Mouse (Mus musculus) CH12.LX (cell line): ENCODE results near the gene Btbd9. TPM values are rescaled to one million over a fixed set of nuclear protein-coding genes. Genes with fewer than 3 reads are reported as not detected.

Experiments
- DNase-seq: peaks from one replicate; pipeline ENCODE4 v3.0.0-alpha.2; 2013; ENCODE audit errors: extremely low read depth
- H3K27ac ChIP-seq: 2 replicates; pipeline ENCODE4 v1.5.1; 2012; ENCODE audit warnings: low read depth, mild to moderate bottlenecking, control low read depth, moderate library complexity; ENCODE audit not compliant: insufficient read depth
- H3K27me3 ChIP-seq: replicated peaks from 2 replicates; pipeline ENCODE3; 2012; ENCODE audit warnings: inconsistent platforms
- H3K36me3 ChIP-seq, 2 experiments: replicated peaks in 1 of 2; 2 replicates each; pipeline versions ENCODE3 to v1.6.1; 2012; ENCODE audit warnings: inconsistent platforms in 1 of 2, low read length in 1 of 2, mild to moderate bottlenecking in 1 of 2, mixed read lengths in 1 of 2, moderate library complexity in 1 of 2; ENCODE audit not compliant: control insufficient read depth in 1 of 2, insufficient read depth in 1 of 2
- H3K4me1 ChIP-seq, 2 experiments: 2 replicates each; pipeline ENCODE4 v1.6.1; 2012; ENCODE audit warnings: inconsistent platforms in 1 of 2, moderate library complexity in 1 of 2; ENCODE audit not compliant: insufficient read depth in 2 of 2, control insufficient read depth in 1 of 2
- H3K4me2 ChIP-seq: 2 replicates; pipeline ENCODE4 v1.6.1; 2012; ENCODE audit warnings: low read depth, mild to moderate bottlenecking, control low read depth; ENCODE audit not compliant: poor library complexity, insufficient read depth, severe bottlenecking
- H3K4me3 ChIP-seq, 3 experiments: fragments of 150-350 bp in 1 of 3; sonication (generic) in 1 of 3; replicated peaks in 1 of 3; 2 replicates each; pipeline versions ENCODE3 to v1.5.1; 2011 to 2012; ENCODE audit warnings: low read depth in 2 of 3, low read length in 2 of 3, mild to moderate bottlenecking in 2 of 3, moderate library complexity in 2 of 3, control low read depth in 1 of 3, improper control_type of control experiment in 1 of 3, inconsistent platforms in 1 of 3, mixed read lengths in 1 of 3; ENCODE audit not compliant: poor library complexity in 1 of 3
- H3K79me2 ChIP-seq: replicated peaks from 2 replicates; pipeline ENCODE4 v1.6.1; 2012; ENCODE audit warnings: mild to moderate bottlenecking, moderate library complexity; ENCODE audit not compliant: control insufficient read depth, poor library complexity, insufficient read depth, severe bottlenecking; ENCODE audit errors: extremely low read depth
- H3K9ac ChIP-seq: 2 replicates; pipeline ENCODE4 v1.6.1; 2012; ENCODE audit warnings: low read depth, mild to moderate bottlenecking, control low read depth, moderate library complexity; ENCODE audit not compliant: insufficient read depth
- H3K9me3 ChIP-seq: replicated peaks from 2 replicates; pipeline ENCODE3; 2012; ENCODE audit warnings: low read length, inconsistent platforms, mixed read lengths
- CHD1 ChIP-seq: IDR thresholded peaks from 2 replicates; pipeline ENCODE4 v1.6.1; 2012; ENCODE audit warnings: low read depth, low read length, improper control_type of control experiment, inconsistent platforms
- CHD2 ChIP-seq: IDR thresholded peaks from 2 replicates; pipeline ENCODE4 v1.6.1; 2011; ENCODE audit warnings: low read length, improper control_type of control experiment
- CTCF ChIP-seq, 2 experiments: IDR thresholded peaks in 1 of 2; conservative IDR thresholded peaks in 1 of 2; 2 replicates each; pipeline ENCODE4 v1.5.1; 2011 to 2012; ENCODE audit warnings: low read depth in 2 of 2, low read length in 2 of 2, improper control_type of control experiment in 1 of 2, inconsistent platforms in 1 of 2, mild to moderate bottlenecking in 1 of 2, moderate library complexity in 1 of 2
- E2F4 ChIP-seq: IDR thresholded peaks from 2 replicates; pipeline ENCODE4 v1.6.1; 2011; ENCODE audit warnings: low read depth, low read length, improper control_type of control experiment; ENCODE audit not compliant: insufficient replicate concordance
- ELF1 ChIP-seq: IDR thresholded peaks from 2 replicates; pipeline ENCODE4 v1.6.1; 2014; ENCODE audit warnings: low read depth, mild to moderate bottlenecking, inconsistent platforms, low read length, improper control_type of control experiment
- EP300 ChIP-seq: IDR thresholded peaks from 2 replicates; pipeline ENCODE4 v1.6.1; 2011; ENCODE audit warnings: low read length, improper control_type of control experiment
- ETS1 ChIP-seq: conservative IDR thresholded peaks from 2 replicates; pipeline ENCODE4 v1.6.1; 2012; ENCODE audit warnings: low read depth, mild to moderate bottlenecking, inconsistent platforms, low read length, improper control_type of control experiment, moderate library complexity
- GABPA ChIP-seq: IDR thresholded peaks from 2 replicates; pipeline ENCODE4 v1.6.1; 2012; ENCODE audit warnings: low read depth, low read length, improper control_type of control experiment, inconsistent platforms; ENCODE audit not compliant: insufficient replicate concordance
- IRF4 ChIP-seq: IDR thresholded peaks from 2 replicates; pipeline ENCODE4 v1.6.1; 2014; ENCODE audit warnings: low read depth, mild to moderate bottlenecking, inconsistent platforms, low read length, improper control_type of control experiment
- JUN ChIP-seq: IDR thresholded peaks from 2 replicates; pipeline ENCODE4 v1.6.1; 2011; ENCODE audit warnings: low read depth, mild to moderate bottlenecking, low read length, improper control_type of control experiment, moderate library complexity; ENCODE audit not compliant: insufficient read depth
- JUND ChIP-seq: conservative IDR thresholded peaks from 2 replicates; pipeline ENCODE4 v1.6.1; 2011; ENCODE audit warnings: low read depth, low read length, improper control_type of control experiment
- MAX ChIP-seq: IDR thresholded peaks from 2 replicates; pipeline ENCODE4 v1.6.1; 2011; ENCODE audit warnings: low read length, improper control_type of control experiment
- MEF2A ChIP-seq: IDR thresholded peaks from 2 replicates; pipeline ENCODE4 v1.6.1; 2014; ENCODE audit warnings: low read depth, mild to moderate bottlenecking, inconsistent platforms, low read length, improper control_type of control experiment, borderline replicate concordance
- MXI1 ChIP-seq: IDR thresholded peaks from 2 replicates; pipeline ENCODE4 v1.6.1; 2011; ENCODE audit warnings: mild to moderate bottlenecking, low read depth, low read length, improper control_type of control experiment
- MYC ChIP-seq: IDR thresholded peaks from 2 replicates; pipeline ENCODE4 v1.6.1; 2011; ENCODE audit warnings: low read depth, mild to moderate bottlenecking, improper control_type of control experiment, low read length
- NELFE ChIP-seq: IDR thresholded peaks from 2 replicates; pipeline ENCODE4 v1.6.1; 2011; ENCODE audit warnings: low read depth, low read length, improper control_type of control experiment
- NRF1 ChIP-seq: IDR thresholded peaks from 2 replicates; pipeline ENCODE4 v1.6.1; 2014; ENCODE audit warnings: low read depth, mild to moderate bottlenecking, inconsistent platforms, low read length, improper control_type of control experiment, moderate library complexity
- PAX5 ChIP-seq: IDR thresholded peaks from 2 replicates; pipeline ENCODE4 v1.6.1; 2012; ENCODE audit warnings: low read length, inconsistent platforms, mixed read lengths
- POLR2A ChIP-seq: IDR thresholded peaks from 2 replicates; pipeline ENCODE4 v1.6.1; 2011; ENCODE audit warnings: low read depth, mild to moderate bottlenecking, improper control_type of control experiment, low read length
- RAD21 ChIP-seq: IDR thresholded peaks from 2 replicates; pipeline ENCODE4 v1.6.1; 2011; ENCODE audit warnings: low read depth, mild to moderate bottlenecking, low read length, improper control_type of control experiment, moderate library complexity
- SIN3A ChIP-seq: IDR thresholded peaks from 2 replicates; pipeline ENCODE4 v1.6.1; 2012; ENCODE audit warnings: low read length, improper control_type of control experiment, inconsistent platforms
- SMC3 ChIP-seq: IDR thresholded peaks from 2 replicates; pipeline ENCODE4 v1.6.1; 2011; ENCODE audit warnings: low read depth, low read length, improper control_type of control experiment
- TBP ChIP-seq: conservative IDR thresholded peaks from 2 replicates; pipeline ENCODE4 v1.6.1; 2011; ENCODE audit warnings: low read depth, low read length, improper control_type of control experiment
- UBTF ChIP-seq: IDR thresholded peaks from 2 replicates; pipeline ENCODE4 v1.6.1; 2012; ENCODE audit warnings: low read depth, mild to moderate bottlenecking, inconsistent platforms, low read length, improper control_type of control experiment, moderate library complexity
- USF2 ChIP-seq: conservative IDR thresholded peaks from 2 replicates; pipeline ENCODE4 v1.6.1; 2011; ENCODE audit warnings: low read depth, low read length, improper control_type of control experiment
- ZC3H11A ChIP-seq: IDR thresholded peaks from 2 replicates; pipeline ENCODE4 v1.6.1; 2012; ENCODE audit warnings: low read depth, mild to moderate bottlenecking, inconsistent platforms, low read length, improper control_type of control experiment
- ZKSCAN1 ChIP-seq: IDR thresholded peaks from 2 replicates; pipeline ENCODE4 v1.6.1; 2012; ENCODE audit warnings: low read depth, inconsistent platforms, low read length, improper control_type of control experiment, borderline replicate concordance
- ZMIZ1 ChIP-seq: IDR thresholded peaks from 2 replicates; pipeline ENCODE4 v1.6.1; 2012; ENCODE audit warnings: low read depth, mild to moderate bottlenecking, inconsistent platforms, low read length, improper control_type of control experiment
- ZNF384 ChIP-seq: IDR thresholded peaks from 2 replicates; pipeline ENCODE4 v1.6.1; 2012; ENCODE audit warnings: low read depth, low read length, improper control_type of control experiment, inconsistent platforms
- dilution Hi-C: fragments of 300-500 bp; cut with MboI; formaldehyde crosslinking; loops from 2 replicates; pipeline ENCODE4 v1.14.3; 2020; ENCODE audit warnings: low sequenced_read_pairs; ENCODE audit not compliant: extremely low pct_unique_long_range_greater_than_20kb, extremely low pct_ligation_motif_present
- in situ Hi-C: fragments of 300-500 bp; cut with MboI; formaldehyde crosslinking; loops from 3 replicates; pipeline ENCODE4 v1.14.3; 2019; ENCODE audit warnings: low sequenced_read_pairs, low pct_ligation_motif_present, low pct_unique_long_range_greater_than_20kb, mixed read lengths
- polyA plus RNA-seq: library from polyadenylated mRNA; unstranded; fragments of >175 nt; gene quantifications from 2 replicates; pipeline ENCODE4 v1.2.1, GENCODE M21; 2012; ENCODE audit warnings: low read depth; ENCODE audit not compliant: insufficient read length
- total RNA-seq, 2 experiments: library from RNA; depleted of rRNA; stranded (reverse); fragments of 300-350 nt in 1 of 2; fragments of >200 nt in 1 of 2; gene quantifications; 2 replicates each; pipeline ENCODE4 v1.2.3; 2012 to 2014

Gene Btbd9
- total and polyA plus RNA-seq, 3 experiments, result 19.3 to 25.4 (median 20.0) TPM

GRCm38 (mm10) chr17:30456293-30456692, 120.0 kb downstream of the Btbd9 start:
- Histone ChIP-seq H3K27me3 (no peaks in the 10 kb centered on the region), H3K79me2 (no peaks in the 10 kb centered on the region), H3K9me3 (no peaks in the 10 kb centered on the region), H3K36me3 (peaks cover 0 to 15% of the 10 kb centered on the region in 2 experiments), H3K9ac (no peak overlapping the region), H3K4me3 (no peak overlapping the region), H3K4me1 (no peaks in the 10 kb centered on the region), H3K27ac (no peak overlapping the region), H3K4me2 (no peak overlapping the region)
- no peak for TF ChIP-seq CHD2
- no peak for TF ChIP-seq IRF4
- TF ChIP-seq NELFE, result no peak
- TF ChIP-seq ZMIZ1, result no peak
- no peak for TF ChIP-seq SIN3A
- no peak for TF ChIP-seq ZKSCAN1
- no peak for TF ChIP-seq ELF1
- no peak for TF ChIP-seq ETS1
- no peak for TF ChIP-seq SMC3
- TF ChIP-seq MAX, result no peak
- no peak for TF ChIP-seq UBTF
- no peak for TF ChIP-seq MEF2A
- TF ChIP-seq CHD1, result no peak
- TF ChIP-seq CTCF (conservative IDR thresholded peaks at IDR 0.05 in 1 of 2, IDR thresholded peaks at IDR 0.05 in 1 of 2; ENCODE audit: low read depth in 2 of 2, low read length in 2 of 2), result no peak
- TF ChIP-seq E2F4, result no peak
- TF ChIP-seq POLR2A, result no peak
- TF ChIP-seq PAX5, result no peak
- no peak for TF ChIP-seq TBP
- TF ChIP-seq MXI1, result no peak
- no peak for TF ChIP-seq MYC
- dilution Hi-C loops, result loop anchor here (25.0 kb wide), 1 partner anchor 456 kb away; the partner anchor contains the start of gene Glp1r
- DNase-seq, result no peak
- in situ Hi-C loops, result loop anchor here (10.0 kb wide), 2 partner anchors 359 to 389 kb away; no protein-coding TSS in a partner anchor

- Histone ChIP-seq H3K4me2 (no peak overlapping the region), H3K27ac (no peak overlapping the region), H3K36me3 (peaks cover 0 to 15% of the 10 kb centered on the region in 2 experiments), H3K79me2 (no peaks in the 10 kb centered on the region), H3K9ac (no peak overlapping the region), H3K27me3 (no peaks in the 10 kb centered on the region), H3K4me3 (no peak overlapping the region), H3K4me1 (no peaks in the 10 kb centered on the region), H3K9me3 (no peaks in the 10 kb centered on the region)
- DNase-seq, result peak; percentile 76
- dilution Hi-C loops, result loop anchor here (25.0 kb wide), 1 partner anchor 457 kb away; the partner anchor contains the start of gene Glp1r
- in situ Hi-C loops, result loop anchor here (10.0 kb wide), 2 partner anchors 360 to 390 kb away; no protein-coding TSS in a partner anchor
- no peak for TF ChIP-seq JUN
- peak; percentile 96 for TF ChIP-seq RAD21
- TF ChIP-seq SMC3, result peak; percentile 86
- peak; percentile 93 to 96 for TF ChIP-seq CTCF (conservative IDR thresholded peaks at IDR 0.05 in 1 of 2, IDR thresholded peaks at IDR 0.05 in 1 of 2; ENCODE audit: low read depth in 2 of 2, low read length in 2 of 2)
- TF ChIP-seq EP300, result no peak
- no peak for TF ChIP-seq E2F4
- TF ChIP-seq JUND, result 0 out of 2 replicates have a peak, but pooled peaks have one; percentile 16
- no peak for TF ChIP-seq IRF4
- peak; percentile 10; the same call in 1 of the 2 replicates for TF ChIP-seq ZNF384
- no peak for TF ChIP-seq NRF1
- no peak for TF ChIP-seq NELFE
- TF ChIP-seq TBP, result no peak
- no peak for TF ChIP-seq GABPA
- peak; percentile 84 for TF ChIP-seq ZC3H11A
- TF ChIP-seq USF2, result no peak
These were observed 121.4 kb downstream of the Btbd9 start for GRCm38 (mm10) chr17:30454862-30455243.
